Mouse (Mus musculus) heart, adult 2 months (tissue): Measurements from ENCODE around the gene Mapk8ip2.

Experiments
- CTCF ChIP-seq: fragments of 200-600 bp; IDR thresholded peaks from 2 replicates; pipeline ENCODE4 v1.8.1; 2022; ENCODE audit warnings: antibody characterized with exemption, mild to moderate bottlenecking, moderate library complexity
- EP300 ChIP-seq: fragments of 200-500 bp; IDR thresholded peaks from 2 replicates; pipeline ENCODE4 v1.6.1; 2011; ENCODE audit warnings: low read depth, low read length, control low read depth; ENCODE audit not compliant: insufficient read depth

GRCm38 (mm10) chr15:89473370-89473769, 19.7 kb downstream of the Mapk8ip2 start:
- TF ChIP-seq CTCF (no peak), EP300 (no peak)
